Mouse (Mus musculus) common myeloid progenitor, adult 5-6 weeks (primary cell): ENCODE data around the gene Cad. TPM values are rescaled to one million over a fixed set of nuclear protein-coding genes. Genes with fewer than 3 reads are reported as not detected.
A peak's percentile ranks its signal among the peaks of the same experiment; 100 is the strongest.

Experiments
- ATAC-seq: replicated peaks from 2 replicates; pipeline ENCODE4 v1.8.0; 2016; ENCODE audit warnings: low read depth, mild to moderate bottlenecking, moderate TSS enrichment, inconsistent platforms; ENCODE audit not compliant: poor library complexity, severe bottlenecking
- total RNA-seq: library from RNA; stranded (forward); fragments of 200-1000, 187-1606 nt; gene quantifications from 2 replicates; pipeline ENCODE4 v1.2.3, GENCODE M21; 2017

Cad gene
- total RNA-seq, 1 experiment from 2014 or later, result 59.6 TPM

GRCm38 (mm10) chr5:31055216-31056140, 898 bp downstream of the Cad start:
- ATAC-seq, result peak; percentile 28

GRCm38 (mm10) chr5:31069810-31070209, 15.2 kb downstream of the Cad start:
- ATAC-seq, result no peak

DNA sequence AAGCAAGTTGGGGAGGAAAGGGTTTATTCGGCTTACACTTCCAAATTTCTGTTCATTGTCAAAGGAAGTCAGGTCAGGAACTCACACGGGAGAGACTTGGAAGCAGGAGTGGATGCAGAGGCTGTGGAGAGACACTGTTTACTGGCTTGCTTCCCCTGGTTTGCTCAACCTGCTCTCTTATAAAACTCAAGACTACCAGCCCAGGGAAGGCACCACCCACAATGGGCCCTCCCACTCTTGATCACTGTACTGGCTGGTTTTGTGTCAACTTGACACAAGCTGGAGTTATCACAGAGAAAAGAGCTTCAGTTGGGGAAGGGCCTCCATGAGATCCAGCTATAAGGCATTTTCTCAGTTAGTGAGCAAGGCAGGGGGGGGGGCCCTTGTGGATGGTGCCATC, 16.5 kb downstream of the Cad start:
- ATAC-seq, result no peak

- ATAC-seq, result no peak
Observed at GRCm38 (mm10) chr5:31071821-31072220, 17.2 kb downstream of the Cad start.

- ATAC-seq, result no peak
Observed at GRCm38 (mm10) chr5:31073176-31073575, 18.6 kb downstream of the Cad start.

DNA sequence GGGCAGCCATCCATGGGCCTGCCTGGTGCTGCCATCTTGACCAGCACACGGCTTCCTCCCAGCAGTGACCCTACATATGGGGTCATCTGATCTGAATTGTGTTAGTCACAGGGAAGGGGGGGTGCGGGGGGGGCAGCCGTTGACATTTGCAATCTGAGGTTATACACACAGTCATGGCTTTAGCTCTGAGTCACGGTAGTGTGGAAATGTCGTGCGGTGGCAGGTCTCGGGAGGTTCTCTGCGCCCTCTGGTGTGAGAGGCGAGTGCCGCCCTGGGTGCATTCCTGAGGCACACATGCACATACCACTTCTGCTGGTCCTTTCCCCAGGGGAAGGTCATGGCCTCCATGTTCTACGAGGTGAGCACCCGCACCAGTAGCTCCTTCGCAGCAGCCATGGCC, 21.8 kb downstream of the Cad start:
- no peak for ATAC-seq

DNA sequence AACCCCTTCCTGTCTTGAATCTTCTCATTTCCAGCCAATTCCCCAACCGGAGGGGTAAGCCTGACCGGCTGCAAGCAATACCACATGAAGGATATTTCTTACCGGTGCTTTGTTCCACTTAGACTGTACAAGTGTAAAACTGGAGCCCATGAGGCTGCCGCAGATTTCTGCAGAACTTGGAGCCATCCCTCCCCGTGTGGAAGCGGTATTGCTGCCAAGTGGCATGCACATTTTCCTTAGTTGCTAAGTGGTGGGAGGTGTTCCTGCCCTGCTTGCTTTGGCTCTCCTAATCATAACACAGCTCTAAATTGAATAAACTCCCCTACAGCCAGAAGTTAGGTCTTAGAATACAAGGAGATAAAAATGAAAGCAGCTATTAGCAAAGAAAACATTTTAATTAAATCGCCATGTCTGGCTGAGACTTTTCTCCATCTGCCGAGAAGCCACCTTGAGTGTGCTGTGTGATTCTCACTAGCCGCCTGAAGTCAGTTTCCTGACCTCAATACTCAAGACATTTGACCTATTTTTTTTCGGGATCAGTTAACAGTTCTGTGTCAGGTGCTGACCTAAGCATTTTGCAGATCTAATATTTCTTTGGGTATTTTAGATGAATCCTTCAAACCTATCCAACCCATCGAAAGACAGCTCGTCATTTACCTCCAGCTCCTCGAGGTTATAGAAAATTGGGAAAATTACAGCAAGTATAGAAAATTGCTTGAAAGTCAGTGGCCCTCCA, 25.6 kb downstream of the Cad start:
- no peak for ATAC-seq

DNA sequence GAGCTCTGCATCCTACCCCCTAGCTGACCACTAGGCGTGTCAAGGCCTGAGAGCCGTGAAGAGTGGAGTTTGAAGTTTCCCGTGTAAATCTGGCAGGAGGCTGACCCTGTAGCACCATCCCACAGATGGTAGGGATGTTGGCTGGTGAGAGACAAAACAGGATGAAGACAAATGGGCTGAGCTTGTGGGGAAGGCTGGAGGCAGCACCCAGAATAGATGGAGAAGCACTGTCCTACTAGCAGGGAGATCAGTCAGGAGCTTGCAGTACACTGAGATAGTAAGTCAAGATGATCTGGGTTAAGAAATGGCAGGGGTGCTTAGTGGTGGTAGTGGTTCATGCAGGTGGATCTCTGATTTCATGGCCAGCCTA, 26.2 kb downstream of the Cad start:
- no peak for ATAC-seq

DNA sequence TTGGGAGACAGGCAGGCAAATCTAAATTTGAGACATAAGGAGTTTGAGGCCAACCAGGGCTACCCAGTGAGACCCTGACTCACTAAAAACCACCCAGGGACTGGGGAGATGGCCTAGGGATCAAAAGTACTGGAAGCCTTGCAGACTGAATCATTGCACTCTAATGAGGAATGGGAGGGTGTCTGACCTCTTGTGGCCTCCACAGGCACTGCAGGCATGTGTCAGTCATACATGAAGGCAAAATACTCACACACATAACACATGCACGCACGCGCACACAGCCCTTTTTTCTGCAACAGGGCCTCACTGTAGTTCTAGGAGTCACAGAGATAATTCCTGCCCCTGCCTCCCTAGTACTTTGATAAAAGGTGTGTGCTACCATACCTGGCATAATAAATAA, 26.8 kb downstream of the Cad start:
- ATAC-seq, result peak; percentile 69

- ATAC-seq, result peak; percentile 69
Observed at GRCm38 (mm10) chr5:31082355-31082754, 27.8 kb downstream of the Cad start.

DNA sequence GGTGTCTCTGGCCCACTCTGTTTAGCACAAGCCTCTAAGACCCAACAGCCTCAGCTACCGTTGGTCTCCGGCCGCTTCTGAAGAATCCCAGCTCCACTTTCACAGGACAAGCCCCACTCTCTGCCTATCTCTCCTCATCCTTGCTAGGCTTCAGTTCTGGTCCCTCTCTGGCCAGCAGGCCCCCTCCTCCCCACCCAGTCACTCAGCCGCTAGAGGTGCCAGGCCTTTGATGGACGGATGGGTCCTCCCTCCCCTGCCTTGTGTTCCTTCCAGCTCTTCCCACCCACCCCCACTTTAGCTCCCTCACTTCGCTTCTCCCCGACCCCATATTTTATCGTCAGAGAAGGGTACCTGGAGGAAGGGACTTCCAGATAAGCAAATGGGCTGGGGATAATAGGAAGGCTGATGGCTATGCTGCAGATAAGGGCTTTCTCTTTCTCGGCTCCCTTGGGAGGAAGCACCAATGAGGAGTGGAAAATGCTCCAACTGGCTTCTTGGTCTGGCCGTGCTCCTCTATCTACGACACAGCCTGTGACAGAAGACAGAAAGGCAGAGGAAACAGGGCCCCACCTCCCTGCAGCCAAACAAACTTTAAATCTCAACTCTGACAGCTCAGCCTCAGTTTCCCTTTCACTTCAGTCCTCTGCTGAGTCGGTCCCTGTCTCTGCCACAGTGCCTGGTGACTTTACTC, 28.5 kb downstream of the Cad start:
- ATAC-seq, result no peak

- ATAC-seq, result no peak
Observed at GRCm38 (mm10) chr5:31083949-31084348, 29.4 kb downstream of the Cad start.

- ATAC-seq, result no peak
Observed at GRCm38 (mm10) chr5:31086606-31087005, 32.0 kb downstream of the Cad start.

DNA sequence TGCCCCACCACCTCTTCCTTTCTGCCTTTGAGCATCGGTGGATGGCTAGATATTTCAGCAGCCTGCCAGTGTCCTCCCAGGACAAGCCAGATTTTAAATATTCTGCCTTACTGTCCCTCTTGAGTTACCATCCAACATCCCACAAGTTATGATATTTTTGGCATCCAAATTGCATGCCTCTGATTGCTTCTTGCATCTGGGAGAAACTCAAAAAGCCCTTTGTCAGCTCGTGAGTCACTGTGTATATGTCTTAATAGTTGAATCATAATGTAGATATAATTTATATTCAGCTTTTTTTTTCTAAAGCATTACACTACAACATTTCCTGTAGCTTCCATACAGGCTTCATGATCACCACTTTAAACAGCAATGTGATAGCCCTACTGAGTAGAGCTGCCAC, 32.6 kb downstream of the Cad start:
- no peak for ATAC-seq

DNA sequence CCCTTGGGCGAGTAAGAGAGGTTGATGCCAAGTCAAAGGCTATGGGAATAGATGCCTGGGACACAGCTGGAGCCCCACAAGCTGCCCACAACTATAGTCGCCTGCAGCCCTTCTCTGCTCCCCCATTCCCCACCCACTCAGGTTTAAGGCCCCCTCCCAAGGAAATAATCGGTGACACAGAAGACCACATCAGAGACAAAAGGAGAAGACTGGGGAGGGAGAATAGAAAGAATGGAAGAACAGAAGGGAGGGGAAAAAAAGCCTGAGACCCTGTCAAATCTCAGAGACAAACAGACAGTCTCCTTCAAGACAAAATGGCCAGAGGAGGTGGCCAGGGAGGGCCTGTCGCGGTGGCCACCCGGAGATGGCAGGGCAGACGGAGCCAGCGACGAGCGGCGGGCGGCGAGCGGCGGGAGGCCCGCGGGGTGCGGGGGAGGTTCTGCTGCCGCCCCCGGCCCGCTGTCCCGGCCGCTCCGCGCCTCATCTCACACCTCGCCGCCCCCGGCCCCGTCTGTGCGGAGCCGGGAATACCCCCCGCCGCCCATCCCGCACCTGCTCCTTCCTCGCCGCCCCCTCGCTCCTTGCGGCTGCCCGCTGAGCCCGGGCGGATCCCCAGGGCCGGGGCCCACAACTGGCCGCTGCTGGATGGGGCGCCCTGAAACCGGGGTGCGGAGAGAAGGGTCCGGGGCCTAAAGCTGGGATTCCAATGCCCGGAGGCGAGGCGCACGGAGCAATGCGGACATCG, 37.8 kb downstream of the Cad start:
- no peak for ATAC-seq

DNA sequence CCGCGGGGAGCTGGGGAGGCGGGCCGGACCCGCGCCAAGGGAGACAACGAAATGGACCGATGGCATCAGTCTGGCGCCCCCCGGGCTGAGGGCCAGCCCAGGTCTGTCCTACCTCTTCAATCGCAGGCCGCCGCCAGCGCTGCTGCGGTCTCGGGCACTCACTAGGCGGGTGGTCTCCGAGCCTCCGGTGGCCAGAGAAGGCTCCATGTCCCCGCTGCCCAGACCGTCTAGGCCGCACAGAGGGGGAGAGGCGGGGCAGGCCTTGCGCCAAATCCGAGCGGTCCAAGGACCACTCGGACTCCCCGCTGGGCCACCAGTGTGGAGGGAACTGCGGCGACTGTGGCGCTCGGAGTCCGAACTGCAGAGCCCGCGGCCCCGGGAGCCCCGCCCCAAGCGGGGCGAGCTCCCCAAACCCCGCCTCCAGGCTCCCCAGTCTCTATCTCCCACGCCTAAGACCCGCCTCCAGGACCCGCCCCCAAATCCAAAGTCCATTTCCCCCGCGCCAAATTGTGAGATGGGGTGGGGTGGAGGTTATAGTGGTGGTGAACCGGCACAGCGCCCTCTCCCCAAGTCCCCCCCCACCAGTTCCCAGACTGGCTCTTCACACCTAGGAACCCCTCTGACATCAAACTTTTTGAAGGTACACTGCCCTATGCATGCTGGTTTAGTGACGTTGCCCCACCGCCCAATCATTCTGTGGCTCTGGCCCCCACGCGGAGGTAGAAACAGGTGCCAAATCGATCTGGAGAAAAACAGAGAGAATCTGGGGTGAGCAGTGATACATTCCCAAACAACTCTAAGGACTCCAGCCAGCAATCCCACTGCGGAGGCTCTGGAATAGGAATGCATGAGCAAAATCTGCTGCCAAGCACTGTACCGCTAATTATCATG, 38.8 kb downstream of the Cad start:
- ATAC-seq, result no peak

DNA sequence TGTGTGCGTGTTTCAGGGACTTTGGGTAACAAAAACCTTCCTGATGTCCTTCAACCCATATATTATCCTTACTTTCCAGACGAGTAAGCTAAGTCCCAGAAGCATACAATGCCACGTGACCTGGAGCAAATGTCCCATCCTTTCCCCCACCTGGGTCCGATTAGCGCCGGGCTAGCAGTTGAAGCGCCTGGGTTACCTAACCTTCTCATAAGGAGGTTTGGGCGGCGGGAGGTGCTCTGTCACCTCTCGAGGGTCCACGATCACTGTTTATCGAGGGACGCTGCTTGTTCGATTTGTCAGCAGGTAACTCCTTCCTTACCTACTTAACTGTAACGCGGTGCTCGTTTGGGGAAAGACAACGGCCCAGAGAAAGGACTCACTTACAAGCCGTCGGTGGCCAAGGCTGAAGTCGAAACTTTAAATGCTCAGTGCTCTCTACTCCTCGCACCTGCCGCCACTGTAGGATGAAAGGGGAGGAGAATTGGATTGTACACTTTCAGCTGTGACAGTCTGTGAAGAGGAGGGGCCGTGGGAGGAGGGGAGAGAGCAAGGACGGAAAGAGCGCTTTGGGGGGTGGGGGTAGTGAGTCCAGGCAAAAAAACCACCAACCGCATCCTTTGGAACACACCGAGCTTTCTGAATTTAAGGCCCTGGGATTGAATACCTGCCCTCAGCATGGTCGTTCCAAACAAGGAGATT, 39.7 kb downstream of the Cad start:
- no peak for ATAC-seq

DNA sequence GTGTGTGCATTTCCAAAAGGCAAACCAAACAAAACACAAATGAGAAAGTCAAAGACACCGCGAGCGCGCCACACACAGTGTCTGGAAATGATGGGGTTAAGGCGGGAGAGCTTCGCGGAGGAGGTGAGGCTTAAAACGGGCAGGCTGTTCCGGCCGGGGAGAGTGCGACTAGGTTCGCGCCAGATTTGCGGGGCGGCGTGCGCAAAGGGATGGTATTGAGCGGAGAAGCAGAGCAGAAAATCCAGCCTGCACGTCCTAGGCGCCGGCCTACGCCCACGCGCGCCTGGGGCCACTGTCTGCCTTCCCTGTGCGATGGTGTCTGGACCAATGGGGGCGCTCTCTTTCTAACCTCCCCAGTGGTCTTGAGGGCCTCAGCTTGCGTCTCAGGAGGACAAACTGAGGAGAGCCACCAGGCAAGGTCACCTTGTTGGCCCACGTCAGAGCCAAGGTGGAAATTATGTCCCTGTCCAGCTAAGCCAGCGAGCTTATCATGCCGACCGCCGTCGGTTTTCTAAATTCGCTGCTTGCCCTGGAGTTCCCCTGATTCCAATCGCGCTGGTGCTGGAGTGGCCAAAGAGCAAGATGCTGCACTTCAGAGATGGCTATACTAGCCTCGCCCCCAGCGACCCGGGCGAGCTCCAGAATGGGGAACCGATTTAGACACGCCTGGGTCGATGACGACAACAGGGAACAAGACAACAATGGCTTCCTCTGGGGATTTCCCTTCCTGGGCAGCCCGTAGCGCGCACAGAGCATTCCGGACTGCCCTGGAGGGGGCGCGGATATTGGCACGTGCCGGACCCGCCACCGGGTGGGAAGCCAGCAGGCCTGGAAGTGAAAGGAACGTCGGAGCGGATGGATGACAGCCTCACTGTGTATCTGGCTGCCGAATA, 40.5 kb downstream of the Cad start:
- ATAC-seq, result peak; percentile 94
